ENCODE assay signal across 13 mouse cellular contexts in the genomic region with DNA sequence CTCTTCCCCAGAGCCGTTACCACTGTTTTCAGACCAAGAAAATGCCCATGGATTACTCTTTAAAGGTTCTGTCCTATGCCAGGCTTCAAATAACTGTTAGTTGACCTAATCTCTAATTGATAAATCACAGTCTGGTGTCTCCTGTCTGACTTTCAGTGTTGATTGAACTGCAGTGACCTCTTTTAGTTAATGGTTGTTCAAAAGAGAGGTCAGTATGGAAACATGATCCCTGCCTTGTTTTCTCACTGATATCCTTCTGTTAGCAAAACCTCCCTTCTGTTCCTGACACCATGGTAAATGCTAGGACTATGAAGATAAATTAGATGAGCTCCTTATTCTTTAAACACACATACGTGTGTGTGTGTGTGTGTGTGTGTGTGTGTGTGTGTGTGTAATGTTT.
"Had no signal": no experiment of that assay in that cellular context is flagged by ENCODE, and none has a peak within 500 bp of the region (broad histone marks: within the 10 kb centered on the region; RNA-seq: fewer than 3 reads in every experiment).

No protein-coding gene starts in this region.

- H3K4me1 ChIP-seq: stomach, embryonic 15.5 days had no signal

- DNase-seq: kidney, adult 11 months; kidney, postnatal 25 days; layer of hippocampus, adult 9-11 months; layer of hippocampus, postnatal 36 days; lung, adult 18-20 months; right cerebral cortex, postnatal 4 days; spleen, adult 18-20 months; thymus, adult 2 months; thymus, postnatal 25 days had no signal

- H3K4me3 ChIP-seq: limb, embryonic 15.5 days; midbrain, embryonic 13.5 days; stomach, embryonic 15.5 days had no signal

- ATAC-seq: hindbrain, postnatal 0 days; midbrain, embryonic 13.5 days had no signal

- H3K9ac ChIP-seq: limb, embryonic 15.5 days; midbrain, embryonic 13.5 days; stomach, embryonic 15.5 days had no signal

- H3K27me3 ChIP-seq: limb, embryonic 15.5 days; midbrain, embryonic 13.5 days; stomach, embryonic 15.5 days had no signal

- H3K4me2 ChIP-seq: limb, embryonic 15.5 days; midbrain, embryonic 13.5 days; stomach, embryonic 15.5 days had no signal

- H3K27ac ChIP-seq: hindbrain, postnatal 0 days; limb, embryonic 15.5 days; midbrain, embryonic 13.5 days; stomach, embryonic 15.5 days had no signal

- H3K36me3 ChIP-seq: limb, embryonic 15.5 days; midbrain, embryonic 13.5 days; stomach, embryonic 15.5 days had no signal

- H3K9me3 ChIP-seq: limb, embryonic 15.5 days; midbrain, embryonic 13.5 days; stomach, embryonic 15.5 days had no signal
